Mouse (Mus musculus): ENCODE data around the gene Gigyf2.

Gene Gigyf2

DNA sequence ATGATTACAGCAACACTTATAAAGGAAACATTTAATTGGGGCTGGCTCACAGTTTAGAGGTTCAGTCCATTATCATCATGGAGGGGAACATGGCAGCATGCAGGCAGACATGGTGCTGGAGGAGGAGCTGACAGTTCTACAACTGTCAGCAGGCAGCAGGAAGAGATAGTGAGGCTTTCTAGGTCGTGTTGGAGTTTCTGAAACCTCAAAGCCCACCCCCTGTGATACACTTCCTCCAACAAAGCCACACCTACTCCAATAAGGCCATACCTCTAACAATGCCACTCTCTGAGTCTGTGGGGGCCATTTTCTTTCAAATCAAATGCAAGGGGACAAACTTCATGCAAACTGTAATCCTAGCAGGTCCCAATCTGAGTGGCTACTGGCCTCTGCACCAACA is 5.7 kb upstream of the Gigyf2 start:
- DNase-seq (ENCODE audit: low spot score): no peak

DNA sequence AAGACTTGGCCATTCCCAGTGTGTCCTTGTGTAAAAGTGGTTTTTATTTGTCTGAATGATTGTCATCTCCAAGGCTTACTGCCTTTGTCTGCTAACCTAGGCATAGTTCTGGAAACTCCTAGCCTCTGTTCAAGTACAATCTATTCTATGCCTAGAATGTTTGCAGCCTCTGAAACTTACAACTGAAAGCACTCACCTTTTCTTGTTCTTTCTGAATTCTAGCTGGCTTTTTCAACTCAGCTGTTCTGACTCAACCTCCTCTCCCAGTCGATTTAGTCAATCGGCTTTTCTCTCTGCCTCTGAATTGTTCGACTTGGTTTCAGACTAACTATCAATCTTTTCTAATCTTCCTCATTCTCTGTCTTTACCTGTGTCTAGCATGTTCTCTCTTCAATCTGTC is 4.0 kb upstream of the Gigyf2 start:
- no peak for DNase-seq (ENCODE audit: low spot score)

DNA sequence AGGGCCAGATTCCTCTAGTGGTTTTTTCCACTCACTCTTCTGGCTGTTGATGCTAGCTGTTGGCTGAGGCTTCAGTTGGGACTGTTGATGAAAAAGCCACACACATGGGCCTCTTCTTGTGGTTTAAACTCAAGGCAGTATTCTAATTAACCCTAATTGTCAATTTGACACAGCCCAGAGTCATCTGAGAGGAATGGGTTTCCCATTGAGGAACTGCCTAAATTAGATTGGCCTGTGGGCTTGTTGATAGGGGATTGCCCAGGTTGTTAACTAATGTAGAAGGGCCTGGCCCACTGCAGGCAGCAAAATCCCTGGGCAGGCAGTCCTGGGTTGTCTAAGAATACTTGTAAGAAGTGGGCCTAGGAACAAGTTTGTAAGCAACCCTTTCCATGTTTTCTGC is 2.1 kb upstream of the Gigyf2 start:
- DNase-seq (ENCODE audit: low spot score): no peak

DNA sequence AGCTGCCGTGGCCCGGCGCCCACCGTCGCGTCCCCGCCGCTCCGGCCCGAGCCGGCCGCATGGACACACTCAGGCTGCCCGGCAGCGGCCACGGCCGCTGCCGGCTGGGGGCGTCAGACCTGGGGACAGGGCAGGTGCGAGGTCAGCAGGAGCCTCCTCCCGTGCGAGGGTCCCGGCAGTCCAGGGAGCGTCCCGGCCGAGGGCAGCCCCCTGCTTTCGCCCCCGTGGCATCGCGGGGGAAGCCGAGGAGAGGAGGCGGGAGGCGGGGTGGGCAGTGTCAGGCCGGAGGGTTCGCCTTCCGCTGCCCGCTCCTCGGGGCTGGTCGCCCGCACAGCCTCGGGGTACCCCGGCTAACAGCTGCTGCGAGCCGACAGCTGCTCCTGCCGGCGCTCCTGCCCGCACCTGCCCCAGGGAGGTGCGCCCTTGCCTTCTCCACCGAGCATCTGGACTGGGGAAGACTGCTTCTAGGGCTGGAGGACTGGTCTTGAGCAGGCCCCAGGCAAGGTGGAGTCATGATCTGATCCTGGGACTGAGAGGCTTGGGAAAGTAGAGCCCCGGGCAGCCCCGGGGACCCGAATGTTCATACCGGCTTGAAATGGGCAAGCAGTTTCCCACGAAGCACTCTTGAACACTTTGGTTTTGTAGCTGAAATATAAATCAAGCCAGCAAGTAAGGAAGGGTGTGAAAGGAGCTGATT is 515 bp downstream of the Gigyf2 start:
- peak; percentile 47 for DNase-seq (ENCODE audit: low spot score)

DNA sequence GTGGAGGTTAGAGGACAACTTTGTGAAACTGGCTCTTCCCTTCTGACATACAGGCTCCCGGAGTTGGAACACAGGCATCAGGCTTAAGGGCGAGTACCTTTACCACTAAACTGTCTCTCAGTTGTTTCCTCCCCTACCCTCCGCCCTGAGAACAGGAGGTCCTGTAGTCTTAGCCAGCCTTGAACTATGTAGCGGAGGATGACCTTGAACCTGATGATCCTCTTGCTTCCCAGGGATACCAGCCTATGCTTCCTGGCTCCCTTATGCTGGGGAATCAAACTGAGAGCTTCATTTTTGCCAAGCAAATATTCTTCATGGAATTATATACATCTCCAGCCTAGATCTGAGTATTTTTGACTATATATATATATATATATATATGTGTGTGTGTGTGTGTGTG is 5.0 kb downstream of the Gigyf2 start:
- no peak for DNase-seq (ENCODE audit: low spot score)

DNA sequence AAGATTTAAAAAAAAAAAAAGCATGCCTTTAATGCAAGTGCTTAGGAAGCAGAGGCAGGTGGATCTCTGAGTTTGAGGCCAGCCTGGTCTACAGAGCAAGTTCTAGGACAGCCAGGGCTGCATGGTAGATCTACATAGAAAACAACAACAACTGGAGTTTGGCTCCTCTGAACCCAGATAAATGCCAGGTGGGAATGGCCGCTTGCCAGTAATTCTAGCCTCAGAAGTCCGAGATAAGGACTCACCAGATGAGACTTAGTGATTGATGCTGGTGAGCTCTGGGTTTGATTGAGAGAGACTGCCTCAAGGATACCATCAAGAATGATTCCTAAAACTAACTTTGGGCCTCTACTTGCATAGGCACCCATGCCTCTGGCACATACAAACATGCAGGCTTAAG is 23.8 kb downstream of the Gigyf2 start:
- DNase-seq (ENCODE audit: low spot score): no peak

DNA sequence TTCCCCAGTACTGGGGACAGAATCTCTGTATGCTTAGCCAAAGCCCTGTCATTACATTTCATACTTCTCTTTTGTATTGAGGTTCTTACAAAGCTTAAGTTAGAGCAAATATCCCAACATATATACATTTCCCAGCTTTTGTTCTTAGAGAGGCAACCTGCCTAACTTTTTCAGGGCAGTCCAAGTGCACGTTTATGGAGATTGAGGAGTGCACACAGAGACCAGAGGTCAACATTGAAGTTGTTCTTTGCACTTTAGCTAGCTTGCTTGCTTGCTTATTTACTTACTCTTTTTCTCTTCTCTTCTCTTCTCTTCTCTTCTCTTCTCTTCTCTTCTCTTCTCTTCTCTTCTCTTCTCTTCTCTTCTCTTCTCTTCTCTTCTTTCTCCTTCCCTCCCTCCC is 33.5 kb downstream of the Gigyf2 start:
- DNase-seq (ENCODE audit: low spot score): no peak

DNA sequence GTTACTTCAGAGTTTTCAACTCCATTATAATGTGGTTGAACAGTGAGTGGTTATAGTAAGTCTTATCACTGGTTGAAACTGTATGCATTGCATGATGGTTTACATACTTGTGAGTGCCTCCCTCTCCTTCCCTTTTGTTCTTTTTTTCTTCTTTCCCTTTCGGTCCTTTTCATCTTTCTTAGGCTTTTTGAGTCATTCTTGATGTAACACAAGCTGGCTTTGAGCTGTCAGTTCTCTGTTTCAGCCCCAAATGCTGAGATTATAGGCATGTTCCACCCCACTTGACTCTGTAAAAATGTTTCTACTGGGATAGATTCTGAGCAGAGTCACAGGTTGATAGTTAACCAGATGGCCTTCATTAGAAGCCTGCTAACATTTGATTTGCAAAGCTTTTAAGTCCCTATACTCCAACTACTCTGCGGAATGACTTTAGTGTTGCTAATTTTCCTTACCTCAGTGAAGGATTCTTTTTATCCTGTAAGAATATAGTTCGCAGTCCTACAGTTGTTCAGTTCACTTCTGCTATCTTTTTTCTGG is 51.3 kb downstream of the Gigyf2 start:
- no peak for DNase-seq (ENCODE audit: low spot score)

DNA sequence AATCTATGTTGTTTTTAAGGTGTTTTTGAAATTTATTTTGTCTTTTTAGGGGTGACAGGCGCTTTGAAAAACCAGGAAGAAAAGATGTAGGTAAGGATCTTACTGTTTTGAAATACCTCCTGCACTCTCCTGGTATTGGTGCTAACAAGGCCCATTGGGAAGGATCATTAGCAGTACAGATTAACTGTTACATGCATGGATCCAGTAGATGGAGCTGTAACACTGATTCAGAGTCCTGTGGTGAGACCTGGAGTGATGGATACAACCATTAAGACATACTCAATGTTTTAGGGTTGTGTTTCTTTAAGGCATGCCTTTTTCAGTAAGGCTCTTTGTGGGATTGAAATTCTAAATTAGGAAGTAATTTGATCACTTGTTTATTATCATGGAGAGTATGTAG is 53.1 kb downstream of the Gigyf2 start:
- no peak for DNase-seq (ENCODE audit: low spot score)

DNA sequence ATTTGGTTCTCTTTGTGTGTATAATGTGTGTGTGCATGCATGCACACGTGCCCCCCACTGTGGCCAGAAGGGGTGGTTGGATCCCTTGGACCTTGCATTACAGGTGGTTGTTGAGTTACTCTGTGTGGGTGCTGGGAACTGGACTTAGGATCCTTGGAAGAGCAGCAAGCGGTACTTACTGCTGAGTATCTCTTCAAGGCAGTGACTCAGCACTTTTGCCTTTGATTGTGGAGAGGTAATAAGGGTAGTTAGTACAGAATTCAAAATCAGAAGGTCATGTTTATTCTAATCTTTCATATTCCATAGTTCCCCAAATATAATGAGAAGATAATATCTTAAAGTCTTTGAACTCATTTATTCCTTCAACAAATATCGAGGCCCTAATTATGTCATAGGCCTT is 54.4 kb downstream of the Gigyf2 start:
- DNase-seq (ENCODE audit: low spot score): no peak

DNA sequence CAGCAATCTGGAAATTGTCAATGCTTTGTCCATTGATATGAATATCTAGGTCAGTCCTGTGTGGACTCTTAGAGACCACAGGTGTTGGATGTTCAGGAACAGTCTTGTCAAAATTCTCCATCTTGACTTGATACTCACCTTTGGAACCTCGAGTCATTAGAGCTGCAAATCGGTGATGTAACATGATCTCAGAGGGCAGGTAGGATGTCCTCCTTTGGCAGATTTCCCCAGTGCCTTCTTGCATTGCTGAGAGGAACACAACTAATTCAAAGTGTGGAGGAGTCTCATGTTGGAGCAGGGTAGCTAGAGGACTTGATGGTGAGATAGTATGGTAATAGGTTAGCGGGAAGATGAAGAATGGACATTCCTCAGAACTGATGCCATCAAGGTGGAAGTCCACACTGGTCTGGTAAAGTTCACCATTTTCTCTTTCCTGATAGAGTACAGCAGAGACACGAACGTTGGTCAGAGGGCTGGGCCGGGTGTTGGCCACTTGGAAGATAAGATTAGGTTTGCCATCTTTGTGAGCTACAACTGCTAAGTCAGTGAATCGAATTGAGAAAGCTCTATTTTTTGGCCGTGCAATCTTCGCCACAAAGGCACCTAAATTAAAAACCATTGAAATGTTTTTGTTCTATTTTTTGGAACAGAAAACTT is 59.8 kb downstream of the Gigyf2 start:
- DNase-seq (ENCODE audit: low spot score): no peak

DNA sequence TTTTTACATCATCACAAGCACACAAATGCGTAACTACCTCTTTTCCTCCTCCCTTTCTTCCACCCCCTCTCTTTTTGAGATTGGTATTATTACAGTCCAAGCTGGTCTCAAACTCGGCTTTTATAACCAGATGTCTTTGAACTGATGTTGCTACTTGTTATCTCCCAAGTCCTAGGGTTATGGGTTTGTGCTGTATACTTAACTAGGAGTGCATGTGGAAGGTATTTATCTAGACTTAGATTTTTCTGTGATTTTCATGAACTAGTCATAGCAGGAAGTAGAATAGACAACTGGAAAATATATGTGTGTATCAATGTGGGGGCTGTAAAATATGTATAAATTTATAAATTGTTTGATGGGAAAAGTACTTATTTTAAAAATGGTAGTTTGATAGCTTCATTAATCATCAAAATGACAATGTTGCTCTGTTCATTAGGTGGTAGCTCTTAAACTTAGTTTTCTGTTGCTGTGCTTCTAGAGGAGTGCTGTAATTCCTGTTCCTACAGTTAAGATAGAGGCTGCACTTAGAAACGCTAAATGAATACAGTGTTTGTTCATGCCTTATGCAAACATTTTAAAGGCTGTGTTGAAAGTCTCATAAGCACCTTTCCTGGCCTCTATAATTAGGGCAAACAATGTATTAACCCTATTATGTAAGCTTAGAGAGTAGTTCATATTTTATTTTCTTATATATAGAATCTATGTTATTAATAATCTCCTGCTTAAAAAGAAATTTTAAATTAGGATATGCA is 66.8 kb downstream of the Gigyf2 start:
- no peak for DNase-seq (ENCODE audit: low spot score)

DNA sequence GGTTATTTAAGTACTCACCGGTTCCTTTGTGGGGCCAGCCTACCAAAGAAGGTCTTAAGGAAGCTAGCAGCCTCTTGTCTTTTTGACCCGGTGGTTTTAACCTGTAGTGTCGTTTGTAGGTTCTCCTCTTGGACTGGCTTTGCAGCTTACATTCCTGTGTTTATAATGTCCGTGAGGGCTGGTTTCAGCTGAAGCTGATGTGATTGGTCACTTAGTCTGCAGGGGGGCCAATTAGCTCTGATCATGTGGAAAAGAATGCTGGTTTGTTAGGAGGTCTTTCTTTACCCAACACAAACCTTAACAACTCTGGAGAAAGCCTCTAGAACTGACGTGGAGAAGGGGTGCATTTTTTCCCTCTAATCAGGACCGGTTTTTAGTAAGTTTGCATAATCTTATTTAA is 67.8 kb downstream of the Gigyf2 start, which contains the start of gene Kcnj13:
Gene Kcnj13 (minus strand): TSS at position 136 of the 400 bp plus-strand sequence.
- no peak for DNase-seq (ENCODE audit: low spot score)

DNA sequence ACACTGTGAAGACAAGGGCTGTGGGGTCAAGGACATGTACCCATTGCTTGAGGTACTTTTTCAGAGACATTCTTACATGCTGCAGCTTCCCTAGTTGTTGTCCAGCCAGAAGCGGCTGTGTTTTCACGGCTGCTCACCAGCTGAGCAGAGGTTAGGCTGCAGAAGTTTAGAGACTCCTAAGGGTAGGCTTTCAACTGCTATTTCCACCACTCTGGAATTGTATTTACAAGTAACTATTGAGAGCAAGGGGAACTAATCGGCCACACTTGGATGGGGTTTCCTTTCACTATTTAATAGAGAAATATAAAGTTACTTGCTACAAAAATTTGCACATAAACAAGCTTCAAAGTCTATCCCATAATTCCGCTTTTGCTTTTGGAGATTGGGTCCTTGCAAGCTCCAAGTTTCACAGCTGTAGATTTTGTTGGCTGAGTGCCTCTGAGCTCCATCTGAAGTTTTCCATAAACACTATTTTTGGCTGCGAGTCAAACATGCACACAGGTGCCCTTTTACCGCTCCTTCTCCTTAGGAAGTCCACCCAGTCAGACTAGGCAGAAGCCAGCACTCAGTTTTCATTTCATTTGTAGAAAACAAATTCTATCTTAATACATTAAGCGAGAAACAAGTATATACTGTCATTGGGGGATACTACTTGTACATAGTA is 70.3 kb downstream of the Gigyf2 start:
- DNase-seq (ENCODE audit: low spot score): peak; percentile 7

DNA sequence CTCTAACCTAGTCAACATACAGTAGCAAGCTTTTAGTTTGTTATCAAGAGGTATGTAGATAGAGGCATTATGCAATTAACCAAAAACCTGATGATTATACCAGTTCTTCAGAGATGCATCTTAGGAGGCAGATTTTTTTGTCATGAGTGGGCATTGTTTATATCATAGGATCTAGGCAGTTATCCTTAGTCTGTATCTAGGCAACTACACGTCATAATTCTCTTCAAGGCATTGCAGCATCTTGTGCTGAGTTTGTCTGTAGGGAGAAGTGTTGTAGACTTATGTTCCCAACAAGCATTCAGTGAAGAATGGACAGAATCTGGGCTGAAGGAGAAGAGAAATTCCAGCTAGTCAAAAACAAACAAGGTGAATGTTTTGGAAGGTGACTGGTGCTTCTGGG is 77.9 kb downstream of the Gigyf2 start:
- DNase-seq (ENCODE audit: low spot score): no peak

DNA sequence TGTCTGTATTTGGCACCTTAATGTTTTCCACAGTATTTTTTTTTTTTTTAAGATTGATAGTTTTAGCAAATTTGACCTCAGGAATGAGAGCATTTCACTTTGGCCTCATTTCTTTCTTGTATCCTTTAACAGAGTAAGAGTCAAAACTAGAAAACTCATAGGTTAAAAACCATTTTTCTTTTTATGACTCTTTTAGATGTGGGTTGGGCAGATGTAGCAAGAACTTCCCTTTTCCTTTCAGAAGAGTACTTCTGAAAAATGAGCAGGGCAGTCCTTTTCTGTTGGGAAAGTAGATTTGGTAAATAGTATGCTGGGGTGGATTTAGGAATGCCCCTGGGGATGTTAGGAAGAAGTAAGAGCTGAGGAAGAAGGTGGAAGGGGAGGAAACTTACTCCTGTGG is 79.2 kb downstream of the Gigyf2 start:
- no peak for DNase-seq (ENCODE audit: low spot score)

DNA sequence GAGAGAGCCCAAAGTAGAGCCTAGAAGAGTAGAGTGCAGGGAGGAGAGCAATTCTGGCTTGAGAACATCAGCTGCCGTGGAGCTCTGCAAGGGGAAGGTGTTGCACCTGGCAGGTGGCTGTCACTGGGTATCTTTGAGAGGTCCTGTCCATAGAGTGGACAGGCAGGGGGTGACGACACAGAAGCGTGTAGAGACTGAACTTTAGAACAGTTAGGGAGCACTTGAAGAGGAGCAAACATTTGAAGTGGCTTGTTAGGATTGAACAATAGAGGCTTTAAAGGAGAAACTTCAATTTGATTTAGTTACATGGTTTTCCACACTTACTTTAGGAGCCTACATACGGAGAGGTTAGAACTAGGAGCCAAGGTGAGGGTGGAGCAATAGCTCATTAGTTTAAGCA is 82.6 kb downstream of the Gigyf2 start:
- DNase-seq (ENCODE audit: low spot score): no peak

DNA sequence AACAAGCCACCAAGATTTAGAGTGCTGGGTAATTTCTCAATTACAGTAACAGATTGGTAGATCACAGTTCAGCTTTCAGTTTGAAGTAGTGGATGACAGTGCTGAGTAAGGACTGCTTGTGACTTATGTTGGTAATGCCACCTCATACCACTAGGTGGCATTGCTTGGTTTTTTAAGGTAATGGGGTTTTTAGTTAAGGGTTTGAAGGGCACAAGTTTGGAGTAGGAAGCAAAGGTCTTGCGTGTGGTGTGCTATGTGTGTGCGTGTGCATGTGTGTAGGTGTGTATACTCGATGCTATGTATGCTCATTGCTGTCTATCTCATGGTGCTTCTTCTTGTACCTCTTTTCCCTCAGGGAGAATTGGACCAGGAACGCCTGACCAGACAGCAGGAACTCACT is 91.9 kb downstream of the Gigyf2 start:
- no peak for DNase-seq (ENCODE audit: low spot score)

DNA sequence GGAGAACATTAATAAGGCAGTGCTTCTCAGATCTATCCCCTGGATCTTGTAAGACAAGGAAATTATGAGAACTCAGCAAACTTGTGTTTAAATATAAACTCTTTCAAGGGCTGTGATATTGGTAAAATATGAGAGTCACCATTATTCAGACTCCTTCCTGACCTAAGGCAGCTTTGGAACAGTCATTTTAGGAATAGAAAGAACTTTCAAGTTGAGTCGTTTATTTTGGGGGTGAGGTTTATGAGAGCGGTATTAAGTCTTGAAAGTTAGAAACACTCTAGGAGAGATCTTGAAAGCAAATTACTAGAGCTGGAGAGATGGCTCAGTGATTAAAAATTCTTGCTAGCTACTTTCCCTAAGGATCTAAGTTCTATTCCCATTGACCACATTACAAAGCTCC is 108.3 kb downstream of the Gigyf2 start:
- no peak for DNase-seq (ENCODE audit: low spot score)

DNA sequence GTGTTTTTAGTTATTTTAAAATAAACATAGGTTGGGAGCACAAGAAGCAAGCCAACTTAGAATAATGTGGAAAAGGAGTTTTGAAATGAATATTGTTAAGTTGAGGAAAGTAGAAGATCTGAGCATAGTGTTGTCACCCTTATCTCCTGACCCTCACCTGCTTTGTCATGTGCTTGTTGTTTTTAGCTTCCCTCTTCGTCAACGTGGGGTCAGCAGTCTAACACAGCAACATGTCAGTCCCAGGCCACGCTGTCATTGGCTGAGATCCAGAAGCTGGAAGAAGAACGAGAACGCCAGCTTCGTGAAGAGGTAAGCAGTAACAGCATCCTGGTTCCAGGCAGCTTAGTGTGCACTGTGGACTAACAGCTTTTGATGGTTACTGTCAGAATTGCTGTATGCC is 109.8 kb downstream of the Gigyf2 start:
- no peak for DNase-seq (ENCODE audit: low spot score)

DNA sequence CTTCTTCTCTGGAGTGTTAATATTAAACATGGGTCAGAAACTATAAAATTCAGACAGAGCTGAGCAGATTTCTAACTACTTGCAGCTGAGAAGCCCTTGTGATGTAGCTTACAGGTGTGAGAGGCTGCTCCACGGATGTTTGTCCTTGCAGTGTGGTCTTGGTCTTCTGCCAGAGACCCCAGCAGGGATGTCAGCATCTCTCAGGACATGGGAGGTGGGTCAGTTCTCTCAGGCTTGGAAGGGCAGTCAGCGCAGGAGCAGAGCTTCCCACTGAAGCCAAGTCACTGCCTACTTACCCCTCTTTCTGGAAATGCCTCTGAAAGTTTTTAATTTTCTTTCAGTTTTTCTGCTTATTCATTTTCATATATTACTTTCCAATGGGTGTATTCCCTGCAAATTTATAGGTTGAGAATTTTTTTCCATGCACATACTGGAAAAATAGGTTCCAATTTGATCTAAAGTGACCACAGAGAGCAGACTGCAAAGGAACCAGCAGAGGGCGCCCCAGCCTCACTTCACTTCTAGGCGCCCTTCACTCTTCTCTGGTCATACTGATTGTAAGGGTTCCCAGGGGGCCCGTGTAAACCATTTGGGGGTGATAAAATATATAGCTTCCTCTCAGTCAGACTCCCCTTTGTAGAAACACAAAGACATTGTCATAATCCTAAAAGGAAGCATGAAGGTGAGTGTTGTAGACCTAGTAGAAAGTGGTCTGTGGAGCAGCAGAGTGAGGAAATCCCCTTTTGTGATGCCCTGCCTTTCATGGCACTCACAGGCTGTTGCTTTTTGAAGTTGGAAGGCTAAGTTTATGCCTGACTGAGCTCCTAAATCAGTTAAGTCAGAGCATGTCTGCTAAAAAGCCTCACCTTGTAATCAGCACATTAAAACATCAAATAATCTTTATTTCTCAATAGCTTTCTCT is 120.6 kb downstream of the Gigyf2 start:
- DNase-seq (ENCODE audit: low spot score): peak; percentile 33

Measured in ovary, postnatal 14 days (tissue).